Mouse (Mus musculus) neural tube, embryonic 10.5 days (tissue): ENCODE results near the gene Ppa1.
"Not testable (repeated sequence)": the region's sequence is repeated elsewhere in the genome, so short reads cannot be mapped to it uniquely, and the experiment has no call there.

Source experiments
- DNase-seq: peaks from one replicate; pipeline ENCODE4 v3.0.0-alpha.2; 2017; ENCODE audit warnings: low spot score; ENCODE audit errors: extremely low spot score

Gene Ppa1

DNA sequence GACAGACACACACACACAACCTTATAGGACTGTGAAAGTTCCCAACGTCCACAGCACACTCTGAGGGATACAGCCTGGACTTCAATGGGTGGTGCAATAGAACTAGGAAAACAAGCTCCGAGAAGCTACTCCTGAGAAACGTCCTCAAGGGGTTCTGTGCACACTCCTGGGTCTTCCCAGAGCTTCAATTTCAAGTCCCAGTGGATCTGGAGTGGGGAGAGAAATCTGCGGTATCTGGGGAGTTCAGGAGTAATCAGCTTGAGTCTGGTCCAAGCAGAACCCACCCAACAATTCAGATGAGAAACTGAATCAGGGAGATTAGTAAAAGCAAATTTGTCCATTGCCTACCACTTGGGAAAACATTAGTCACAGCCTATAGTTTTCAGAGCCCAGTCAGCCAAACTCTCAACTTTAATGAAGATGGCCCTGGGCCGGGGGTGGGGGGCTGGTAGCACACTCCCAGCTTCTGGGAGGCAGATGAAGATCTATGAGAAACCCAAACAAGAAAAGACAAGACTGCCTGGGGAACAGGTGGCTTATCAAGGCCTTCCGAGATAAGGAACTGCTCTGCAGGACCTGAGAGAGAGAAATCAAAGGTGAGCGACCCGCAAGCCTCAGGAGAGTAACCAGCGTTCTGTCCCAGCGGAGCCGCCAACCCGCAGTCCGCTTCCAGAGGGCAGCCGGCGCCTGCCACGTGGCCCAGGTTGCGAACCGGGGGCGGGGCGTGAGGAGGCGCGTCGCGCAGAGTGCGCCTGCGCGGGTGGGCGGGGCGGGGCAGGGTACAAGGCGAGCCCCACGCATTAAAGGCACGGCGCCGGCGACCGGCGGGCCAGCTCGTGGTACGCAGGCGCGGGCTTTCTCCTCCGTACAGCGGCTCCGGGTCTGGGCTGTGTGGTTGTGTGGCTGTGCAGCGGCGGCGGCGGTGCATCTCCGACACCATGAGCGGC, at the start of gene Ppa1:
Gene Ppa1, plus strand, starts transcription at position 763 of the 947 bp plus-strand sequence.
- DNase-seq, result peak; percentile 93

DNA sequence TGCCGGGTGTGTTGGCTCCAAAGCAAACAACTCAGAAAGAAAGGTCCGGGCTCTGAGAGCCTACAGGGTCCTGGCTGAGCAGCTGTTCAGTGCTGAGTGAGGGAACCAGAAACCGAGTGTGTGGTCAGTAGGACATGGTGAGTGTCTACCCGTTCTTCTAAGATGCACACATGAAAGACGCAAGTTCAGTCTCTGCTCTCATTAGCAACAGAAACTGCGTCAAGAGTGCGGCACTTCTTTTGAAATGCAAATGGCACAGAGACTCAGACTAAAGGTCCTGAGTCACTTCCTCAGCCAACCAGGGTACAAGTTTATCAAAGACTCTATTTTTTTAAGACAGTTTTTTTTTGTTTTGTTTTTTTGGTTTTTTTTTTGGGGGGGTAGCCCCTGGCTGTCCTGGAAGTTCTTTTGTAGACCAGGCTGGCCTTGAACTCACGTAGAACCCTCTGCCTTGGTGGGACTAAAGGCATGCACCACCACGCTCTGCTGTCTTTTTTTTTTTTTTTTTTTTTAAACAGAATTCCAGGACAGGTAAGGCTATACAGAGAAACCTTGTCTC, 48.7 kb upstream of the Ppa1 start:
- DNase-seq, result no peak

DNA sequence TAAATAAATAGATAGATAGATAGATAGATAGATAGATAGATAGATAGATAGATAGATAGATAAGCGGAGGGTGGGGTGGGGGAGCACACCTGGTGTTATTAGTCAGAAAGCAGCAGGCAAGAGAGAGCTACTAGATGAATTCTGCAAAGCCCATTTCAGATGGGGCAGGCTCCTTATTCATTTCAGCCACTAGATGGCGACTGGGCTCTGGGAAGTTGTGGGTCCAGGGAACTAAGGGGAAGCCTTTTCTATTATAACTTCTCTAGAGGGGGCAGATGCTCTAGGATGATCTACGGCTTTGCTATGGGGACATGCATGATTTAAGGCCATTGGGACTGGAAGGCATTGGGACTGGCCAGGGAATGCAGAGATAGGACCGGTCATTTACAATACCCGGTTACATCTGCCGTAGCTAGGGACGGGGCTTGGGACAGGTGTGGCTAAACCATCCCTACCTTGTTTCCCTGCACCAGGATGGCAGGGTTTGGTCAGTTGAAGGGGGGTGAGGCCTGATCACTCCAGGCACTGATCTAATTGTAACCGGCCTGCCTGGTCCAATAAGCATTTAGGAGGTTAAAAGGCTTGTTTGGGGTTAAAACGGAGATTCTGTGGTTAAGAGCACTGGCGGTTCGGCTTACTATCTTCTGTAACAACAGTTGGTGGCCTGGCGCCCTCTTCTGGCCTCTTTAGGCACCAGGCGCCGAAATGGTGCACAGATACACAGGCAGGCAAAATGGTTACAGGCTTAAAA, 45.9 kb upstream of the Ppa1 start:
- peak; percentile 70 for DNase-seq

DNA sequence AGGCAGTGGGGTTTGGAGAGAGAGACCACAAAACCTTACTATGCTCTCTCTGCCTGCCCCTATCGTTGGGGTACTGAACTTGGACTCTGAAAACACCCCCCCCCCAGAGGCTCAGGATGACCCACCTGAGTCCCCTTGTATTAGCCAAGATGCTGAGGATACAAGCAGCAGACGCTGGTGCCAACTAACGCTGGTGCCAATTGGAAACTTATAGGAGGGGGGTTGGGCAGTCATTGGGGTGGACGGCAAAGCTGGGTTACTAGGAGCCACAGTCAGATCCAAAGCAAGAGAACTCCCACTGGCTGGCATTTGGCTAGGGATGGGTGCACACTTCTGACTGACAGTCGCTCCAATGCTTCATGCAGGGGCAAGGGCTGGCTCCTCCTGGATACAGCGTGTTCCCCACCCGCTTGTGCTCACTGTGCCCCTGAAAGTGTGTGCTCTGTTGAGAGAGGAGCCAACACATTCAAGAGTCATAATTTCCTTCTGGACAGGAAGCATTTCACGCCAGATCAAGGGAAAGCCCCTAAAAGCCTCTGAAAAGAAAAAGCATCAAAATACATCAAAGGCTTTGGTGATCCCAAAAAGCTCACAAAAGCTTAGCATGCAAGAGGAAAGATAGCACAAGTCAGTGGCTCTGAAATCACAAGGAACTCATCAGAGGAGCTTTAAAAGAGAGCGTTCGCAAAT, 43.8 kb upstream of the Ppa1 start:
- no peak for DNase-seq

DNA sequence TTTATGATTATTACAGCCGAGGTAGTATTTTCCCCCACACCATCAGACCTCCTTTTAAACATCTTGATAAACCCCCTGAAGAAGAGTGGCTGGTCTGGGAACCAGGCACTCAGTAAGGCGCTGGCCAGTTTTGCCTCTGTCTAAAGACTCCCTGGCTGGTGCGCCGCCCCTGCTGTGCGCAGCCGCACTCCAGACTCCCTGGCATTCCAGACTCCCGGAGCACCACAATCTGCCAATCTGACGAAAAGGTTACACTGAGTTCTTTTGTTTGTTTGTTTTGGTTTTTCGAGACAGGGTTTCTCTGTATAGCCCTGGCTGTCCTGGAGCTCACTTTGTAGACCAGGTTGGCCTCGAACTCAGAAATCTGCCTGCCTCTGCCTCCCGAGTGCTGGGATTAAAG, 43.0 kb upstream of the Ppa1 start:
- DNase-seq, result not testable (repeated sequence)

DNA sequence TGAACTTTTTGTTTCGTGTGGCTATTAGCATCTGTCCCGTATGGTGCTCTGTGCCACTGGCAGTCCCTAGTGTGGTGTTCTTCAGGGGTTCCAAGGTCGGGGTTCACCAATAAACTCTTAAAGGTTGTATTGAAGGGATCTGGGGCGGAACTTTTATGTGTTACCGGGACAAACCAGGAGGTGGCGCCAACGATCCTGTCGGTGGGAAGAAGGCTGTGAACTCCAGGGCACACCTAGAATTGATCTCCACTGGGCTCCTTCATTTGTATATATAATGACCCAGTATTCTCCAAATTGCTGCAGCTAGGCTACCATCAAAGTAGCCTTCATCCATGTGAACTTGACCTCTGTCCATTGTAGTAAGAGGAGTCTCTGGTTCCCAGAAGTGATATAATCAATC, 42.5 kb upstream of the Ppa1 start:
- peak; percentile 75 for DNase-seq

DNA sequence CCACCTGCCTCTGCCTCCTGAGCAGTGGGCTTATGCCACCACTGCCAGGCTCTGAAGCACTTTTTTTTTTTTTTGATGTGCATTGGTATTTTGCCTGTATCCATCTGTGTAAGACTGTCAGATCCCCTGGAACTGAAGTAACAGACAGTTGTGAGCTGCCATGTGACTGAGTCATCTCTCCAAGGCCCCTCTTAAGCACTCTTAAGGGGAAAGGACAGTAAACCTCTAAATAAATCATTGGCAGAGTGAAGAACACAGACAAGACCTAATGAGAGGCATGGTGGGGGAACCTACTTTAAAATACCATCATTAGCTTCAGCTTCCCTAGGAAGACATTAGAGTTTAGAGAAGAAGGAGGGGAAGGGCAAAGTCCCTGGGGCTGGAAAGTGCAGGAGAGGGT, 40.1 kb upstream of the Ppa1 start:
- no peak for DNase-seq

DNA sequence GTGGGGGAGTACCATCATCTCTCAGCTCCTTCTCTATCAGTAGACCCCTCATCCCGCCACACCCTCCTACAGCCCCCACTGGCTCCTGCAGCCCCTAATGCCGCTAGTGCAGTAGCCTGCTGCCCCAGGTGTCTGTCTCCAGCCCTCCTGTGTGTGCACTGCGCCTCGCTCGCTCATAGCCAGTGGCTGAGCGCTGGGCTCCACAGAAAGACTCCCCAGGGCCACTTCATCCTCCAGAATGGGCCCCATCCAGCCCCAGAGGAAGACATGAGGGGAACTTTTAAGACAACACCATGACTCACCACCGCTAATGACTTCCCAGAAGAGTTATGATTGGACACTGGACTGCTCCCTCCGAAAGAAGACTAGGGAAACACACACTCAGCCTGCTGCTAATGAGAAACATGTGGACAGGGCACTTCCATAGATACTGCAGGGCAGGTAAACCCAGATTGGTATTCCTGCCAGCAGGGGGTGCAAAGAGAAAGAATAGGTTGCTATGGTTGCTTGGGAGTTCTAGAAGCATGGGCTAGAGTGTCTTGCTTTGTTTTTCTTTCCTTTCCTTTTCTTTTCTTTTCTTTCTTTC, 37.6 kb upstream of the Ppa1 start:
- DNase-seq, result peak; percentile 23

DNA sequence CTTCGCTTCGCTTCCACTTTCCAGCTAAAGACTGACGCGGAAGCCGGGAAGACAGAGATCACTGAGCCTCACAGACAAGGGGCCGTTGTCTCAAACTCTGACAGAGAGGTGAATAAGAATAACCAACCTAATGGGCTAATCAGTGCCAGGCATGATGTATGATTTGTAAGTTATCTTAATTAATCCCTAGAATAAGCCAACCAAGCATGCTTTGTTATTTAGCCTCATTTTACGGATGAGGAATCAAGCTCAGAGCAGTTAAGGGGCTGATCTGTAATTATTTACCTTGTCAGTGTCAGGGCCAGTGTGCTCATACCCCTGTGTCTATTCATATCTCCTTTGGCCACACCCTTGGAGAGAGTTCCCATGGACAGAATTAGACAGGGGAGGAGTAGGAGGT, 34.0 kb upstream of the Ppa1 start:
- no peak for DNase-seq

DNA sequence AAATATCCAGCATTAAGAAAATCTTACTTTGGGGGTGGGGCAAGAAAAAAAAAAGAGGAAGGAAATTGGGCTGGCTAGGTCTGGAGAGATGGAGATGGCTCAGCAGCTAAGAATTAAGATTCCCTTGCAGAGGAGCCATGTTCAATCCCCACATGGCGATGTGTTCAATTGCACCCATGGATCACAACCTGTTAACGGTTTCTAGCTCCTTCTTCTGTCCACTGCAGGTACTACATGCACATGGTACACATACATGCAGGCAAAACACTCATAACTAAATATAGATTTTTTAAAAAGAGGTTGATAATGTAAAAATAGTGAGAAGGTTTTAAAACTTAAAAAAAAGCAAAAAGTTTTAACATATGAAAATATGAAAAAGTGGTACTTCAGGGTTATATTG, 29.8 kb upstream of the Ppa1 start:
- no peak for DNase-seq

DNA sequence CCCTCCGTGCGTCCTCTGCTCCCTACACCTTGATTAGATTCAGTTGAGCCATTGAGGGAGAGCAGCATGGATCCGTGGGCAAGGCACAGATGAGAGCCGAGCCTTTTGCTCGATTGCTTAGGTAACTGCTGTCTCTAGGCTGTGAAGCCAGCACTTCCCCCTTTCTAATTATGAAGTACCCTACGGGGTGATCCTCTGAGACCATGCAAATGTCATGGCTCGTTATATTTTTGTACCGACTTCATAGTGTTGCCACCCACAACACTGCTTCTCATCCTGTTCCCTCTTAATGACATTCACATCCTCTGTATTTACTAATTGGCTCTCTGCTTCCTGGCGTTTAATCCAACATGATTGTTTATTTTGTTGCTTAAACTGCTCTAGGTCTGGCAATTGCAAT, 26.7 kb upstream of the Ppa1 start:
- no peak for DNase-seq

DNA sequence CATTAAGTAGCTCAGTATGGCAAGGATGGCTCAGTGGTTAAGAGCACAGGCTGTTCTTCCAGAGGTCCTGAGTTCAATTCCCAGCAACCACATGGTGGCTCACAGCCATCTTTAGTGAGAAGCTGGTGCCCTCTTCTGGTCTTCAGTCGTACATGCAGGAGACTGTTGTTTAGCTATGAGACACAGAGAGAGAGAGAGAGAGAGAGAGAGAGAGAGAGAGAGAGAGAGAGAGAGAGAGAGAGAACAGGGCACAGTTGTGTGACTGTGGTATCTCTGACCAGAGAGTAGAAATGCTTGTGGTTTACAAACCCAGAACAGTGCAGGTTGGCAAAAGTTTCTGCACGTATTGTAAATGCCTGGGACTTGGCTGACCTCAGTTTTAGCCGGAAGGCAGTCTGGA, 24.5 kb upstream of the Ppa1 start:
- DNase-seq, result not testable (repeated sequence)

DNA sequence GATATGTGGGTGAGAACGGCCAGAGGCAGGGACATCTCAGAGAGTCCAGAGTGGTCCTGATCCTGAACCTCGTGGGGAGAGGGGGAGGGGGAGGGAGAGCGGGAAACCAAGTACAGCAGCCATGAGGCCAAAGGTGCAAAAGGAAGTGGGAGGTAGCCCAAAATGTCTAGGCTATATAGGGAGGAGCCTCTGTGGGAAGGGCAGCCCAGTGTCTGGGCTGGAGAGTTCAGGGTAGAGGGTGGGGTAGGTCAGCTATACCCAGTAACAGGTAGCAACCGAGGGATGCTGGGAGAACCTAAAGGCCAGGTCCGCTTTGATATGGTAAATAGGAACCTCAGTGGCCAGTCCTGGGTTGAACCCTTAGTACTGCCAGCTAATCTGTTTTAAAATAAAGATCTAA, 23.6 kb upstream of the Ppa1 start:
- DNase-seq, result no peak

DNA sequence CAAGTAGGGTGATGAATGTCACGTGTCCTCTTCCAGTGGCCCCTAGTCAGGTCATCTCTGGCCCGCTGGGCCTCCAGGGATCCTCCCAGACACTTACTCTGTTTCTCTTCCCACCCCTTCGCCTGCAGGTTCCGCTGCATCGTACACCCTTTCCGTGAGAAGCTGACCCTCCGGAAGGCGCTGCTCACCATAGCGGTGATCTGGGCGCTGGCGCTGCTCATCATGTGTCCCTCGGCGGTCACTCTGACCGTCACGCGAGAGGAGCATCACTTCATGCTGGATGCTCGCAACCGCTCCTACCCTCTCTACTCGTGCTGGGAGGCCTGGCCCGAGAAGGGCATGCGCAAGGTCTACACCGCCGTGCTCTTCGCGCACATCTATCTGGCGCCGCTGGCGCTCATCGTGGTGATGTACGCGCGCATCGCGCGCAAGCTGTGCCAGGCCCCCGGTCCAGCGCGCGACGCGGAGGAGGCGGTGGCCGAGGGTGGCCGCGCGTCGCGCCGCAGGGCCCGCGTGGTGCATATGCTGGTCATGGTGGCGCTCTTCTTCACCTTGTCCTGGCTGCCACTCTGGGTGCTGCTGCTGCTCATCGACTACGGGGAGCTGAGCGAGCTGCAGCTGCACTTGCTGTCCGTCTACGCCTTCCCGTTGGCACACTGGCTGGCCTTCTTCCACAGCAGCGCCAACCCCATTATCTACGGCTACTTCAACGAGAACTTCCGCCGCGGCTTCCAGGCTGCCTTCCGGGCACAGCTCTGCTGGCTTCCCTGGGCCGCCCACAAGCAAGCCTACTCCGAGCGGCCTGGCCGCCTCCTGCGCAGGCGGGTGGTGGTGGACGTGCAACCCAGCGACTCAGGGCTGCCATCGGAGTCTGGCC, 22.7 kb upstream of the Ppa1 start:
- peak; percentile 57 for DNase-seq

DNA sequence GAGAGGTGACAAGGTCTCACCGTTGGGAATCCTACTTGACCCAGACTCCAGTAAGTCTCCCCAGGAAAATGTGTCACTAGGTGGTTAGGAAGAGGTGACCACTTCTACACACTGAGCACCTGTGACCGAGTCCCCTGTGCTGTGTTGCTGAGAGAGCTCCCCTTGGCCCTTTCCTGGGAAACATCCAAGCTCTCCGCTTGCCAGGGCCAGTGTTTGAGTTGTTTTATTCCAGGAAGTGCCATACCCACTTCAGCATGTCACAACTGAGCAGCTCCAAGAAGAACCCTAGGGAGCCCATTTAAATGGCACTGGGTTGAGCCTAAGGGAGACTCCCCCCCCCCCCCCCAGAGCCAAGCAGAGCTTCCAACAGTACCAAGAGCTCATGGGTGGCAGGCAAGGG, 21.8 kb upstream of the Ppa1 start:
- no peak for DNase-seq

DNA sequence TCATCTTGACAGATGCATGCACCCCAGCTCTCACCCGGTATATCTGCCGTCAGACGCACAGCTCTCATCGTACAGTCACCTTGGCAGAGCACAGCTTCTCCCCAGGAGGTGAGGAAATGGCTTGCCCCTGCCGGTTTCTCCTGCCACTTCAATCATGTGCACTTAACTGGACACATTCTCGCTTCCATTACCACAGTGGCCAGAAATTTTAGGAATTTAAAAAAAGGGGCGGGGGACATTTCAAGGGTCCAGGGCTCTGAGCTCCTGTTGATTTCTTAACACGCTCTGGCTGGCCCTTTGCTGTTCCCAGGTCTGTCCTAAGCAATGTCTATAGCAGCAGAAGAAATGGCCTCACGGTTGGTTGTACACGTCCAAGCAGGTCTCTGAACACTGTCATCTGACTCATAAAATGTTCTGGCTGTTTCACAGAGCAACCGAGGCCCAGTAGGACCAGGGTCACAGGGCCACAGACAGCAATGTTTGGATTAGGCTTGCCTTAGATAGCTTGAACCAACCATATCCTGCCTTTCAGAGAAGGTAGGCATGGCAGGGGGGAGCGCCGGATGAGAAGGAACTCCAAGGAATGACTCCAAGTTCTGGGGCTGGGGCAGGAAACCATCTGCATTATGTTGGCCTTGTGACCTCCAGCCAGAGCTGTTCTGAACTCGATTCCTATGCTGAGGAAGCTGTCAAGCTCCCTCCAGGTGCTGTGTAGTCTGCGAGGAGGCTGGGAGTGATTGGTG, 21.0 kb upstream of the Ppa1 start:
- DNase-seq, result peak; percentile 29

DNA sequence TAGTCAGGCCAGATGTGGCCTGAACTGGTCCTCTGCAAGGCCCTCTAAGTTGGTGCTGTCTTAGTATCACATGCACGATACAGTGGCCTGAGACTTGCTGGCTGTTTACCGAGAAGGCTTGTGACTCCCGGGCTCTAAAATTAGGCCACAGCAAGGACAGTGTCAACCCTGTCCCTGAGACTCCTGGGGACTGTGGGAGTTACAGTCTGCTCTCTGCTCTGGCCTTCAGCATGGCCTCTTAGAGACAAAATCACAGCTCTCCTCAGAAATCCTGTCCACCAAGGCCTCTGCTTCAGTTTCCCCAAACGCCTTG, 20.5 kb upstream of the Ppa1 start:
- no peak for DNase-seq

DNA sequence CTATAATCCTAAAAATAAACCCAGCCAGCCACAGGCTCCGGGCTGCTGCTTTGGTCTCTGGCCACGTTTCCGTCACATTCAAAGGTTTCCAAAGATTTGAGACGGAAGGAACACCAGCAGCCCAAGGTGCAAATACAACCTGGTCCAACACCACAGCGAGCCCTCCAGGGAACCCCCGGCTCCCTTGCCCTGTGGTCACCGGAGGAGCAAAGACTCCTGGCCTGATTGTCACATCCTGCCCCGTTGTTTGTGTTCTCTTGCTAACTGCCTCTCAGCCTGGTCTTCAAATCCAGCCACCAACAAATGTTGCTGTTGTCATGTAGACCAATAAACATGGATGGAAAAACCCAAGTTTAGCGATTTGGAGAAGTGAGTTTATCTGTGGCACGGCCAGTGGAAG, 15.9 kb upstream of the Ppa1 start:
- no peak for DNase-seq

DNA sequence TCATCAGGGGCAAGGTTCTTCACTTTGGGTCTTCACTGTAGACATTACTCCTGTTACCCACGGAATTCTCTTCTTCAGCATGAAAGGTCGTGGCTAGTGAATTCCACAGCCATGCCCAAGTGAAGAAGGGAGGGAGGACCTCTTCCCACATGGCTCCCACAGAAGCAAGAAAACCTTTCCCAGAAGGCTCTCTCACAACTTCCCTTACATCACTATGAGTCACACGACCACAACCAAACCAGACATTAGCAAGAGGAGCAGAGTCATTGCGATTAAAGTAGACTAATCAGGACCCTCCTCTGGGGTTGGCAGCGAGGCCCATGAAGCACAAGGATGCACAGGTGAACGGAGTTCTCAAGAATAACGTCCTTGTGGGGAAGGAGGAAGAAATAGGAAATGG, 11.3 kb upstream of the Ppa1 start:
- DNase-seq, result no peak

DNA sequence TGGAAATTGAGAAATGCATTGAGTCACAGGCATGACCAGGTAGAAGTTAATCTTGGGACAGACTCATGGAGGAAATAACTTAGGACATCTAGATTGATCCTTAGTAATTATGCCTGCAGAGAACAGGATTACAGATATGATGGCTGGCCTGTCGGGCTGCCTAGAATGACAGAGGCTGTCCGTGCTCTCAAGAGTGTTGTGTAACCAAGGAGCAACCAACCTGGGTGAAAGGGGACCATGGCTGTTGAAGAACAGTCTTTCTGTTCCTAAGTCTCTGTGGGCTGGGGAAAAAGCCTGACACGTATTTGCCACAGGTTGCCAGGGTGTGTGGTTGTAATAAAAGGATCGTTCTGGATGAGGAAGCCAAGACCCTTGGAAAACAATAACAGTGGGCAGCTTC, 8.0 kb upstream of the Ppa1 start:
- no peak for DNase-seq
